Mouse (Mus musculus) stomach, postnatal 0 days (tissue): Measurements from ENCODE around the gene Gm45716.

Experiments
- CTCF ChIP-seq: IDR thresholded peaks from 2 replicates; pipeline ENCODE4 v1.5.1; 2016; ENCODE audit warnings: antibody characterized with exemption, low read depth, mild to moderate bottlenecking, moderate library complexity
- EP300 ChIP-seq: optimal IDR thresholded peaks from 2 replicates; pipeline ENCODE3; 2016; ENCODE audit warnings: antibody characterized with exemption

DNA sequence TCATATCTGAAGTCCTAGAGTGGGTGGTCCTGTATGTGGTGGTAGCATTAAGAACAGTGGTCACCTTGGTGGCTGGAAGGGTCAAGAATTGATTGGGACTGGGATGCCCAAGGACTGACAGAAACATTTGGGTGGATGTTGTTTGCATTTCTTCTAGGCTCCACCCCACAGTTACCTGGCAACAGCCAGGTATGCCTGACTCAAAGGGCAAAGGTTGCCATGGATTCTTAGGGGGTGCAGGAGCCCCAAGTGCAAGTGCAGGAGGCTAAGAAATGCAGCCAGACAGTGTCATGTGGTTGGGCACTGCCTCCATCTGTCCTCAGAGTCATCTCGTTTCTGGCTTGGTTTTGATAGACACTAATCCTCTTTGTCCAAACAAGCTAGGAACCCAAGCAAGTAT lies 86.7 kb downstream of the Gm45716 start:
- TF ChIP-seq CTCF (no peak), EP300 (no peak)
